Mouse (Mus musculus) MEL (cell line): Measurements from ENCODE around the gene Aym1.

ENCODE experiments used
- CTCF ChIP-seq, 3 experiments: IDR thresholded peaks in 2 of 3; conservative IDR thresholded peaks in 1 of 3; 2 replicates each; pipeline ENCODE4 v1.5.1; 2011 to 2012; ENCODE audit warnings: low read length in 3 of 3, low read depth in 2 of 3, mild to moderate bottlenecking in 2 of 3, improper control_type of control experiment in 1 of 3, inconsistent platforms in 1 of 3, mixed read lengths in 1 of 3, moderate library complexity in 1 of 3; ENCODE audit not compliant: control insufficient read depth in 1 of 3, insufficient read depth in 1 of 3, poor library complexity in 1 of 3, severe bottlenecking in 1 of 3
- MAX ChIP-seq: IDR thresholded peaks from 2 replicates; pipeline ENCODE4 v1.6.1; 2011; ENCODE audit warnings: low read length, improper control_type of control experiment
- MEF2A ChIP-seq: IDR thresholded peaks from 2 replicates; pipeline ENCODE4 v1.6.1; 2014; ENCODE audit warnings: low read depth, mild to moderate bottlenecking, inconsistent platforms, low read length, improper control_type of control experiment; ENCODE audit not compliant: poor library complexity, insufficient replicate concordance, severe bottlenecking; ENCODE audit errors: extremely low read depth
- TAL1 ChIP-seq: IDR thresholded peaks from 2 replicates; pipeline ENCODE4 v1.6.1; 2012; ENCODE audit warnings: mild to moderate bottlenecking, inconsistent platforms, low read length, moderate library complexity, mixed read lengths

DNA sequence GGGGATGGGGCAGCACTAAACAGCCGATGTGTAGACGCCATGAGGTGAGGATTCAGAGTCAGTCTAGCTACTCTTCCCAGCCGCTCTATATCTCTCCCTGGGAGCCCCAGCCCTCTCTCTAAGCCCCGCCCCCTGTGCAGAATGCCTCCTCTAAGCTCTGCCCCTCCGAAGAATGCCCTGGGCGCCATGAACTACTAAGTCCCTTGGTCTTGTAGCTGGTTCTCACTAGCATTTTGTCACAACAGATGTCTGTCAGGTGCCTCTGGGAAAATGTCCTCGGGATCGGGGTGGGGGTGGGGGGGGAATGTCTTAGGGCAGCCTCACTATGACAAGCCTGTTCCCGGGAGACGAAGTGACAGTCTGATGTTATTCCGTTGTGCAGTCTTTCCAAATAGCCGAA is 9.5 kb upstream of the Aym1 start:
- no peak for TF ChIP-seq MAX
- no peak for TF ChIP-seq TAL1
- no peak for TF ChIP-seq CTCF (IDR thresholded peaks at IDR 0.05 in 2 of 3, conservative IDR thresholded peaks at IDR 0.05 in 1 of 3; ENCODE audit: control insufficient read depth in 1 of 3, insufficient read depth in 1 of 3, low read depth in 2 of 3, low read length in 3 of 3, poor library complexity in 1 of 3, severe bottlenecking in 1 of 3)
- no peak for TF ChIP-seq MEF2A
